ENCODE assay signal across 8 mouse cellular contexts in genomic region chr5:110979011-110979860, GRCm38 (mm10).
DNase-seq lines count a peak whose midpoint lies in the region; ATAC-seq lines count a peak whose summit lies in the region.

No protein-coding gene starts in this region.

- peaks cover 31% of the 10 kb centered on the region for H3K27me3 ChIP-seq in liver, embryonic 16.5 days (ENCODE audit: control insufficient read depth, insufficient read depth, low read depth, low read length)
- H3K27me3 ChIP-seq in neural tube, embryonic 12.5 days (replicated peaks), result no peaks in the 10 kb centered on the region; the same call in 1 of the 2 replicates

- no peaks in the 10 kb centered on the region for H3K4me1 ChIP-seq in liver, embryonic 16.5 days (ENCODE audit: control insufficient read depth, low read depth, low read length)
- peaks cover 25% of the 10 kb centered on the region for H3K4me1 ChIP-seq in neural tube, embryonic 12.5 days

- H3K4me3 ChIP-seq in liver, embryonic 16.5 days (ENCODE audit: low read depth, low read length), result peak overlapping the region; percentile 59
- H3K4me3 ChIP-seq in neural tube, embryonic 12.5 days, result peak overlapping the region; percentile 74

- no peaks in the 10 kb centered on the region for H3K9me3 ChIP-seq in liver, embryonic 16.5 days (replicated peaks; ENCODE audit: control insufficient read depth, low read length)
- H3K9me3 ChIP-seq in neural tube, embryonic 12.5 days, result no peaks in the 10 kb centered on the region

- H3K9ac ChIP-seq in liver, embryonic 16.5 days (ENCODE audit: low read depth, low read length), result peak overlapping the region; percentile 48
- peak overlapping the region; percentile 86 for H3K9ac ChIP-seq in neural tube, embryonic 12.5 days

- no peaks in the 10 kb centered on the region for H3K36me3 ChIP-seq in liver, embryonic 16.5 days (ENCODE audit: control insufficient read depth, insufficient read depth)
- 0 out of 2 replicates have a peak, but pooled peaks cover 2% of the 10 kb centered on the region for H3K36me3 ChIP-seq in neural tube, embryonic 12.5 days

- peak; percentile 6 to 57 for DNase-seq in urinary bladder, adult 18-20 months (ENCODE audit: low spot score in 2 of 2)
- DNase-seq in urinary bladder, postnatal 10 days (ENCODE audit: low spot score), result no peak
- DNase-seq in embryo, embryonic 10.5 days (ENCODE audit: low spot score), result peak; percentile 56
- DNase-seq in heart, adult 18-20 months, result peak; percentile 52 to 73
- peak; percentile 21 for DNase-seq in kidney, adult 11 months
- peak; percentile 18 to 55 for DNase-seq in thymus, postnatal 10 days (ENCODE audit: low spot score in 2 of 2)

- WGBS in liver, embryonic 16.5 days (ENCODE audit: insufficient replicate concordance), result under 1% methylated on average over 103 of the region's 104 CpGs
- under 1% methylated on average over 101 of the region's 104 CpGs for WGBS in neural tube, embryonic 12.5 days

- H3K27ac ChIP-seq in liver, embryonic 16.5 days (ENCODE audit: low read length), result peak overlapping the region; percentile 48
- H3K27ac ChIP-seq in neural tube, embryonic 12.5 days, result peak overlapping the region; percentile 77

- ATAC-seq in liver, embryonic 16.5 days (ENCODE audit: low read depth), result peak; percentile 56; the same call in 1 of the 2 replicates
- ATAC-seq in neural tube, embryonic 12.5 days (ENCODE audit: low FRiP score, low read depth), result peak; percentile 75

- peak overlapping the region; percentile 74 for H3K4me2 ChIP-seq in liver, embryonic 16.5 days (ENCODE audit: low read depth, low read length)
- H3K4me2 ChIP-seq in neural tube, embryonic 12.5 days (replicated peaks), result peak overlapping the region; percentile 90
